In the genomic region with DNA sequence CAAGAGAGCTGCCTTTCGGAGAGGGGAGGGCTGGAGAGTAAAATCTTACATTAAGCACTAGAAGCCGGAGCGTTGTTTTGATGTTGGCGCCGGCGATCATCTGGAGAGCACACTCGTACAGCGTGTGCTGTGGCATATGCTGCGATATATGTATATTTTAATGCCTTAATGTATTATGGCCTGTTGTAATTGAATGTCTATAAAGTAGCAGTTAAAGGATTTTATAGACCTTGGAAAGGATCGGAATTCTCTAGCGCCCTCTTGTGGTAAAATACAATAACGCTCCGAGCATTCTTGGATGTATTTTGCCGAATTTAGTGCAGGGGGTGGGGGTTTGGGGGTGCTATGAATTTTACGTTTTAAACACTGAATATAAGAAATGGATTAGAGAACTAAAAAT, we compare ENCODE assay signal across 7 mouse cellular contexts.
DNase-seq lines count a peak whose midpoint lies in the region; ATAC-seq lines count a peak whose summit lies in the region.

No protein-coding gene starts in this region.

- H3K4me3 ChIP-seq in midbrain, embryonic 10.5 days, result no peak overlapping the region
- H3K4me3 ChIP-seq in stomach, embryonic 15.5 days (replicated peaks), result no peak overlapping the region

- 0 out of 2 replicates have a peak, but pooled peaks cover 2% of the 10 kb centered on the region for H3K4me1 ChIP-seq in midbrain, embryonic 10.5 days
- H3K4me1 ChIP-seq in stomach, embryonic 15.5 days, result no peaks in the 10 kb centered on the region

- peak overlapping the region; percentile 34 for H3K4me2 ChIP-seq in stomach, embryonic 15.5 days

- H3K9ac ChIP-seq in stomach, embryonic 15.5 days, result no peak overlapping the region

- 20% methylated on average over 15 of the region's 15 CpGs for WGBS in midbrain, embryonic 10.5 days
- 10% methylated on average over 15 of the region's 15 CpGs for WGBS in stomach, embryonic 15.5 days

- H3K36me3 ChIP-seq in midbrain, embryonic 10.5 days, result no peaks in the 10 kb centered on the region
- H3K36me3 ChIP-seq in stomach, embryonic 15.5 days, result no peaks in the 10 kb centered on the region

- peaks cover 50% of the 10 kb centered on the region for H3K27me3 ChIP-seq in midbrain, embryonic 10.5 days (ENCODE audit: low read depth, poor library complexity, severe bottlenecking)
- H3K27me3 ChIP-seq in stomach, embryonic 15.5 days (replicated peaks), result 0 out of 2 replicates have a peak, but pooled peaks cover 6% of the 10 kb centered on the region

- no peak for ATAC-seq in stomach, embryonic 15.5 days (ENCODE audit: insufficient read depth, low FRiP score, low read depth)

- DNase-seq in 416B (ENCODE audit: low read depth), result peak; percentile 45
- DNase-seq in CD4-positive helper T cell, adult 2 months (ENCODE audit: low read depth, low spot score), result peak; percentile 60
- peak; percentile 54 to 61 for DNase-seq in cerebellum, postnatal 14 days
- peak; percentile 26 to 60 for DNase-seq in heart, postnatal 10 days
- peak; percentile 48 to 60 for DNase-seq in kidney, postnatal 36 days
- DNase-seq in midbrain, embryonic 10.5 days (ENCODE audit: low spot score), result peak; percentile 19

- intact Hi-C loops in heart, postnatal 10 days (cut with DNase I), result loop anchor here (2.0 to 5.0 kb wide), 5 partner anchors 69 to 309 kb away; partner anchors contain the start of gene Hoxb5

- no peak overlapping the region for H3K27ac ChIP-seq in midbrain, embryonic 10.5 days (replicated peaks)
- H3K27ac ChIP-seq in stomach, embryonic 15.5 days, result no peak overlapping the region

- H3K9me3 ChIP-seq in midbrain, embryonic 10.5 days (replicated peaks), result no peaks in the 10 kb centered on the region
- H3K9me3 ChIP-seq in stomach, embryonic 15.5 days, result no peaks in the 10 kb centered on the region
